Mouse (Mus musculus) skeletal muscle tissue, adult 2 months (tissue): Measurements from ENCODE around the gene Epb41l1.
A peak's percentile ranks its signal among the peaks of the same experiment; 100 is the strongest.

Experiments used
- DNase-seq: peaks from one replicate; pipeline ENCODE4 v3.0.0-alpha.2; 2012; ENCODE audit warnings: low read depth, low spot score

Epb41l1 gene

DNA sequence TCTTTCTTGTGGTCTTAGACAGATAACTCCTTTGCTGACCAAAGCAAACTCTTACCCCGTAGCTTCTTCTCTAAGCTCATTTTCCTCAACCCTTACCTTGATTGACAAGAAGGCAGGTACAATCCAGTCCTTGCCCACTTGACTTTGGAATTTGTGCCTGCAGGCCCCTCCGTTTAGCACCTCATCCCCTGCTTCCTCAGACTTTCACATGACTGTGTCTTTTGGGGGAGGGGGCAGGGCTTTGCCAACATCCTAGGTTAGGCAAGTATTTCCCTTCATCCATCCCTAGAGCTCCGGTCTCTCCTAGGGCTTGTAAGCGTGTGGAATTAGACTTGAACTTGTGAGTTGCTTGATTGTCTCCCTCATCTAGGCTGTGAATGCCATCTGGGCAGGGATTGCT, 3.0 kb downstream of the Epb41l1 start:
- no peak for DNase-seq

DNA sequence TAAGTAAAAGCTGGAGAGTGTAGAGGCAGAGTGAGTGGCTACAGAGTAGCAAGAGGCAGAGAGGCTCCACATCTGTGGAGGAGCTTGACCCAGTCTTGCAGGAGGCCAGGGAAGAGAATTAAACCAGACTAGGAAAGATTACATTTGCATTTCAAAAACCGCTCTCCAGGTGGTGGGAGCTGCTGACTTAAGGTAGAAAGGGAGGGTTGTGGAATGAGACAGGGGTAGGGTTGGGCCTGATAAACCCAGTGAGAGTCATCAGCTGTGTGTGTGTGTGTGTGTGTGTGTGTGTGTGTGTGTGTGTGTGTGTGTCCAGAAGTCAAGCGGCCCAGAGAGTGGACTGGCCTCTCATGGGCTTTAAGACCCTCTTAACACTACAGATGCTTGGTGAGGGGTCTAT, 4.9 kb downstream of the Epb41l1 start:
- no peak for DNase-seq

DNA sequence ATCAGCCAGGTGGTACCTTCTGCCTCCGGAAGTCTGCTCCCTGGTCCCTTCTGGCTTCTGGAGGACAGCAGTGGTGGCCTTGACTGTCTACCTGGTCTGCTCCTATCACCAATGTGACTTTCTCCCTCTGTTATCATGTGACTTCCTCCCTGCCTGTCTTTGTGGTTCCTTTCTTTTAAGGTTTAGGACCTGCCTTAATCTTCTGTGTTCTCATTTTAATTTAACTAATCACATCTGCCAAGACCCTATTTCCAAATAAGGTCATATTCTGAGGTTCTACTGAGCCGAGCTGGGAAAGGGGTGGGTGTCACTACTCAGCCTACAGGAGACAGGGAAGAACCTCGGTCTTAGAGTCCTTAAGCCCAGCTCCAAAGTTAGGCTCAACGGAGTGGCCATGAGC, 5.4 kb downstream of the Epb41l1 start:
- no peak for DNase-seq

DNA sequence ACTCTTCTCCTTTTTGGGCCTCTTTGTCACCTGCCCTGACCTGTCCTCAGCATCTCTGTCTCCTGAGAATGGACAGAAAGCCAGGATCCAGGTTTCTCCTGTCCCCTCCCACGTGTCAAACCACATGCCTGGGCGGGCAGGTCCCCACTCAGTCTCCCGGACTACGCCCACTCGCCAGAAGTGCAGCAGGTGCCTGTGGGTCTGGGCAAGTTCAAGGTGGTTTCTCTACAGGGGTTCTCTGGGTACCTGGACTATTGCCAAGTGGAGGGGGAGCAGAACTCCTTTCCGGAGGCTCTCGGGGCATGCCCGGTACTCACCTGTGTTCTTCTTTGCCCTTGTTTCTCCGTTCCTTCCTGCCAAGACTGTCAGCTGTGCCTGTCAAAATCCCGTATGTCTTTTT, 9.1 kb downstream of the Epb41l1 start:
- no peak for DNase-seq

DNA sequence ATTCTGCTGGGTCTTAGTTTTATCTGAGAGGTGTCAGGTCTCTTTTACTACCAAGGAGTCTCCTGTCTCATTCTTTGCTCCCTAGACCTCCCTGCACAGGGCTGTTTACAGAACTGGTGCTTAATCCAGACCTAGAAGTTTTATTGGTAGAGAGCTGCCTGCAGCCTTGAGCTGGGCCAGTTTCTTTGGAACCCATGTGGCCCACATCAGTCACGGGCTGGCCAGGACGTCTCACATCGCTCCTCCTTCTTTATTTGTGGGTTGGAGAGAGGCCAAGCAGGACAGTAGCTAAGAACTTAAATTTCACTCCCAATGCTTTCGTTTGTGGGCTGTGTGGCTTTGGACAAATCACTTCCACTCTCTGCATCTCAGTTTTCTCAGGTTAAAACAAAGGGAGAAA, 9.6 kb downstream of the Epb41l1 start:
- DNase-seq, result peak; percentile 35

DNA sequence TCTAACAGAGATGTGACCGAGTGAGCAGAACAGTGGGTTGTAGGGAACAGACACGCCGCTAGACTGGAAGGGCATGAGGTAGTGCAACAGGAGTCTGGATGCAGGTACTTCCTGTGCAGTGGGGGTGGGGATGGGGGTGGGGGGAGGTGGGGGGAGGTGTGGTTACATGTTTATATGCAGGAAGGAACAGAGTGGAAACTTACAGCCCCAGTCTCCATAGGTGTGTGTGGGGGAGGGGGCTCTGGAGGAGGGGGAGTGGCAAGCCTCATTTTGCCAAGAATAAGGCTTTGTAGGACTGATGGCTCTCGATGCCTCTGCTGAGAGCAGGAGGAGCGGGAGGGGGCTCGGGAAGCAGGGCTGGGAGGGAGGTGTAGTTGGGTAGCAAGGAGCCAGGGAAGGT, 10.7 kb downstream of the Epb41l1 start:
- no peak for DNase-seq

DNA sequence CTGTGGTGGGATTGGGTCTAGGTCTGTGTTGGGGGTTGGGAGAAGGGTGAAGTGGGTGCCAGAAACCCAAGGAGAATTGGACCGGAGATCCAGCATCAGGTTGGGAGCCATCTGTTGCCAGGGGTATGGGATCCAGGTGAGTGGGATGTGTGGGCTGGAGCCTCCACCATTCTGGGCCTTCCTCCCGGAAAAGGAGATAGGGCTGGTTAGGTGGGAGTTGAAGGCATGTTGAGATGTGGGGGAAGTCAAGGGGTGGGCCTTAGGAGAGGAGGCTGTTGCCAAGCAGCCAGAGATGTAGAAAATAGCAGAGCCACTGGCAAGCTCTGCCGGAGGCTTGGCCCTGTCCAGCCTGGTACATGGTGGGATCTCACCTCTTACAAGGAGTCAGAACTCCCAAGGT, 11.4 kb downstream of the Epb41l1 start:
- DNase-seq, result no peak

DNA sequence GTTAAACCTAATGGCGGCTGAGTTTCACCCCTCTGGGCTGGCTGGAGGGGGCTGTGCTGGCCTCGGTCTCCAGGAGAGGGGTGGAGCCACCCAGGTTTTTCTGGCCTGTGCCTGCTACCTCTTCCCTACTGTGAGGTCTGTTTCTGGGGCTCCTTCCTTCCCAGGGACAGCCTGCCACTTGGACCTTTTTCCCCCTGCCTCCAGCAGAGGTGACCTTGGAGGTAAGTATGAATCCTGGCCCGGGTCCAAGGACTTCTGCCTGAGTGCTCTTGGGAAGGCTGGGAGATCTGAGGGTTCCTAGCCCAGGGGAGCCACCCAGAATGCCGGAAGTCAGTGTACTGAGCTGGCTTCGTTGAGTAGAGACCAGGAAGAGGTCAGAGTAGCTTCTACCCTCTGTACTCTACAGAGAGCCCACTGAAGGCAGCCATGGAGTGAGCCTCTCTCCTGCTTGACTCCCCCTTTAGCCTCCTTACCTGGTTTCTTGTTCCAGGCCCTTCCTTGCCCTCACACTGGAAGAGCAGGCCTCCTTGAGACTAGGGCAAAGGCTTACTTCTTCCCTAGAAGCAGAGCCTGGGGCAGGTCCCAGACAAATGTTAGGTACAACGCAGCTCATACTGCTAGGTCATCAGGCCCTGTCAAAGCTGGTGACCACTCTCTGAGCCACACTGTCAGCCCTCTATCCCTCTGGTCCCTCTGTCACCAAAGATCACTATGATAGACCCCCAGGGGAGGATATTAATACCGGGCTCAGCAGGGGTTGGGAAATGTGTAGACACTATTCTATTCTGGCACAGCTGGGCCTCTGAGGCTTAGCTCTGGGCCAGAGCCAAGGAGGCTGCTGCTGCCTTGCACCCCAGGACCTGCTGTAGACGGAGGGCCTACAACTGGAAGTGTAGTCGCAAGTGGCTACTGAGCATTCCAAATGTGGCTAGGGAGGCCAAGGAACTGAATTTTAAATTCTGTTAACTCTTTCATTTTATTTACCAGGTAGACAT, 12.5 kb downstream of the Epb41l1 start:
- no peak for DNase-seq

DNA sequence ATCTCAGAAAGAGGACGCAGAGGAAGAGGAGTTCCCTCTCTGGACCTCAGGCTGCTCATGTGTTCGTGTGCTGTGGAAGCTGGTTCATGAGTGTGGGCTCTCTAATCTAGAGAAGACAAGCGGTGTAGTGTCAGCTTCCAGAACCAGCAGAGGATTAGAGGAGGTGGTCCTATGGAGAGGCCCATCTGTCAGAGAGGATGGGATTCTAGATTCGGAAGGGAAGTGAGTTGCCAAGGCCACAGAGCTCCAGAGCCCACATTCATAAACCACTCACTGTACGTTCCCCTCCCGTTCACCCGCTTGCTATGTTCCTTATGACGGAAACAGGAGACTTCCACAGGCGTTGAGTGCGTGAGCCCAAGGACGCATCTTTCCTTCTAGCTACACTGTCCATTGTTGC, 16.9 kb downstream of the Epb41l1 start:
- no peak for DNase-seq

DNA sequence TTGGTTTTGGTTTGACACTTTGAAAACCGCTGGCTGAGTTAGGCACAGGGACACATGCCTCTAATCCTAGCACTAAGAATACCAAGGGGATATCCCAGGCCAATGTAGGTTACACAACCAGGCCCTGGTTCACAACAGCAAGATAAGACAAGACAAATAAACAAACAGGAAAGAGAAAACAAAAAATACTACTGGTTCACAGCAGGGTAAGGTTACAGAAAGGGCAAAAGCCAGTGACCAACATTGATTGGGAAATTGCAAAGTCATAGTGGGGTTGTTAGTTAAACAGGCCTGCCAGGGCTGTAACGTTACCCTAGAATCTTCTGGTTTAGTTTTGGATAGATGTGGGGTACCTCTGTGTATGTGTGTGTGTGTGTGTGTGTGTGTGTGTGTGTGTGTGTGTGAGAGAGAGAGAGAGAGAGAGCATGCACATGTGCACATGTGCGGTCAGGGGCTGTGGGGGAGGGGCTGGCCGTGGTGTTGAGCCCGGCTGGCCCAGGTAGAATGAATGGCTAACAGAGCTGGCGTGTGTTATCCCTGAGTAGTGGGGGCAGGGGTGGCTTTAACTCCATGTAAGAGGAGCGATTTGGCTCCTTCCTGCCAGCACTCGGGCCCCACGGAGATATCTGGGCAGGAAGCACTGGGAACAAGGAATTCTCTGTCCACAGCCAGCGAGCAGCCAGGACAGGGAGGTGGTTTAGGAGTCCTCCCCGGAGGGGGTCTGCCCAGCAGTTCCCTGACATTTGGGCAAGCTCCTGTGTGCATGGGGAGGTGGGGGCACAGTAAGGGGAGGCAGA, 19.2 kb downstream of the Epb41l1 start:
- no peak for DNase-seq

DNA sequence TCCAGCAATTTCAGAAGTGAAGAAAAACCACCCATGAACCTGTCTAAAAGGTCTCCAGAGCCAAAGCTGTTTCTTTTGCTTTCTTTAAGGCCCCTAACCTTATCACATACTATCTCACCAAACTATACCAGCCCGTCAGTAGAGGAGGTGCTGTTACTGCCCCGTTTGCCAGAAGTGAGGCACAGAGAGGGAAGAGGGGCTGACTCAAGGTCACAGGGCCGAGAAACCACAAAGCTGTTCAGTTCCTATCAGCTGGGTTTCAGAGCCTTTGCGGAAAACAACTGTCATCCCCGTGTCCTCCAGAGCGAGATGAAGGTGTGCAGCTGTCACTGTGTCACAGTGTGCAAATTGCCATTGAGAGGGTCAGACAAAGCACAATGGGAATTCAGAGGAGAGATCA, 21.2 kb downstream of the Epb41l1 start:
- DNase-seq, result no peak

DNA sequence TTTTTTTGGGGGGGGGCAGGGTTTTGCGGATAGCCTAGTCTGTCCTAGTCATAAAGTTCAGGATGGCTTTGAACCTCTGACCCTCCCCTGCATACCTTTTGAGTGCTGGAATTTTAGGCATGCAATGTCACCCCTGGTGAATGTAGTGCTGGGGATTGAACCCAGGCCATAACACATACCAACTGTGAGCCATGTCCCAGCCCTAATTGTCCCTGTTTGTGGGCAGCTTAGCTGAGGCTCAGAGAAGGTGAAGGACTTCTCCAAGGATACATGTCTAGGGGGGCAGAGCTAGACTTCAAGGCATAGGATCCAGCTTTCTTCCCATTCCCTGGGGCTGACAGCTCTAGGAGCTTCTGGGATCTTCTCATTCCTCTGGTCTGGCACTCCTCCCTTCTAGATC, 22.6 kb downstream of the Epb41l1 start:
- DNase-seq, result no peak

DNA sequence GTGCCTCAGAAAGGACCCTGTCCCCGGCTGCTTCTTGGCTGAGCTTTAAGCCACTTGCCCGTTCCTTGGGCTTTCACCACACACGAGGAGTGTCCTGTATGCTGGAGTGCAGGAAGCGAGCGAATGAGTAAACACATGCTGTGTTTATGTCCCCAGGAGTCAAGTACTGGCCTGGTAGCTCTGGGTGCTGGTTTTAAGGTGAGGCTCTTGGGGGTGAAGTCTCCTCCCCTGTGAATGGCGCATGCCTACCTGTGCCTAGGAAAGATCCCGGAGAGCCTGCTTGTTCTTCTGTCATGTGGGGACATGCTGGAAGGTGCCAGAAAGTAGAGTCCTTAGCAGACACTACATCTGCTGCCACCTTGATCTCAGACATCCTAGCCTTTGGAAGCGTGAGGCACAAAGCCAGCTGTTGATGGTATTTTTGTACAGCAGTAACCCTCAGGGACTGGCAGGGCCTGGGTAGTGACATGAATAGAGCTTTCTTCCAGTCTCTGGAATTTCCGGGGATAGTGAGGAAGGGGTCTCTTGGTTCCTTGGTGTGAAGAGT, 25.9 kb downstream of the Epb41l1 start:
- no peak for DNase-seq

DNA sequence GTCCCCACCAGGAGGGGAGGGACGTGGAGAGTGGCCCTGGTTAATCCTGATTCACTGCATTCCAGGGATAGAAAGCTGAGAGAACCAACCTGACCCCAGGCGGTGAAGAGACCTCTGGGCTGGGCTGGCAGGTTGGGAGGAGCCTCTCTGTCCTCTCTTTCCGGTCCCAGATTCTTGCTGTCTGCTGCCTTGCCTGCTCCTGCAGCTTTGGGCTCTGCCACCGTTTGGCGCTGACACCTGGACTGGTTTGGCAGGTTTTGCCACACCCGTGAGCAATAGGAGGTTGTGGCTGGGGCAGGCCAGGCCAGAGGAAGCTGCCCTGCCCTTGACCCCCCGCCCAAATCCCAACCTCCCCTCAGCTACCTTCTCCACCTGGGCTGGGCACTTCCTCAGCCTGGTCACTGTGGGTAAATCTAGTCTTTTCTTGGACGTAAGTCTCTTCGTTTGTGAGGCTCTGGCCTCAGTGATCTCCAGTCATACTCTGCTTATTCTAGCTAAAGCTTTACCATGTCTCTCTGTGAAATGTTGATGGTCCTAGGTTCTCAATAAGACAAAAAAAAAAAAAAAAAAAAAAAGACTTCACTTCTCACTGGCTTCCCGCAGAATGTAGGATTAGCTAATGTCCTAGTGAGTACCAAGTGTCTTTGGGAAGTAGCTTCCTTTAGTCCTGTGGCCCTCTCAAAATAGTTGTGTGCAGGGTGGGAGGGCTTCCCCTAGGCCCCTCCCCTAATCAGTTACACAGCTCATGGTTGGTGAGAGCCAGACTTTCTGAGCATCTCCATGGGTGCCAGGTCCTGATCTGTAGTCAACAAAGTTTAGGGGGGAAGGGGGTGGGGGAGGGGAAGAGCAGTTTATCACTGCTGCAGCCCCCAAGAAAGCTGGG, 26.9 kb downstream of the Epb41l1 start:
- DNase-seq, result no peak

DNA sequence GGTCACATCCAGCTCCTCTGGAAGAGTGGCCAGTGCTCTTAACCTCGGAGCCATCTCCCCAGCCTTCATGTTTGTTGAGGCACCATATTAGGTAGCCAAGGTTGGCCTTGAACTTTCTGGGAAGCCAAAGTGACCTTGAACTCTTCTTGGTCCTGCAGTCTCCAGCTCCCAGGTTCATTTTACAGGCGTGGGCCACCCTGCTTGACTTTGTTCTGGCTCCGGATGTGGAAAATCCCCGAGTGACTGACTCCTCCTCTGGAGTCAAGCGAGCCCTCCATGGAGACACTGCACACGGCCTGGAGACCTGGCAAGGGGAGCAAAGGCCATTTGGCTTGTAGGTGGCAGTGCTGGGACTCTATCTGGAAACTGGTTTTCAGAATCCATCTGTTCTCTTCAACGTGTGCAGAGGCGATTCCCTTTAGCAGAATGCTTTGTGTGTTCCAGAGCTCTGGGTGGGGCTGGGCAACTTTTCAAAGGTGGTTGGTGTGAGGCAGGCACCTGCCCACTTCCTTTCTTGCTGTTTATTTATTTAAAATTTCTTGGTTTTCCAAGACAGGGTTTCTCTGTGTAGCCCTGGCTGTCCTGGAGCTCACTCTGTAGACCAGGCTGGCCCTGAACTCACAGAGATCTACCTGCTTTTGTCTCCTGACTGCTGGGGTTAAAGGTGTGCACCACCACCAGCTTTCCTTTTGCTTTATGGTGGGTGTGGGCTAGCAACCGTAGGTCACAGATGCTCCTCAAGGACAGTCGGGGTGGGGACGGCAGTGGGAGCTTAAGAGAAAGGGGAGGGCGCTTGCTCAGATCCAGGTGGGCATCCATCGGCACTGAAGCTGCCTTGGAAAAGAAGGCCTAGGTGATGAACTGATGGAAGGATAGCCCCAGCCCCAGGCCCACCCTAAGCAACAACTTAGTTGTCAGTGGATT, 30.8 kb downstream of the Epb41l1 start:
- no peak for DNase-seq

DNA sequence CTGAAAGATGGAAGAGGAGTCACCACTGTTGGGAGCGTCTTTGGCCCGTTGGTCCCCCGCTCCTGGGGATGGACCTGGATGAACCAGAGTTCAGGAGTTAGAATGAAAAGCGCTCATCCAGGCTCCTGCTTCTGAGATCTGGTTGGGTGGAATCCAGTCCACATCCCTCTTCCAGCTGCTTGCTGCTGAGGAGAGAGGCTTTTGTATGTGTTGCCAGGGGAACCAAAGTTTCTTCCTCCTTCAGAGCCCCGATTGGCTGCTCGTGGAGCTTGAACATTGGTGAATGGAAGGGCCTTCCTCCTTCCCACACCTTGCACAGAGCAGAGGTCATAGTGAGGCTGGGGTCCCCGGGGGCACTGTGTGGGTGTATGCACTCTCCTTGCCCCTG, 31.4 kb downstream of the Epb41l1 start:
- DNase-seq, result no peak

DNA sequence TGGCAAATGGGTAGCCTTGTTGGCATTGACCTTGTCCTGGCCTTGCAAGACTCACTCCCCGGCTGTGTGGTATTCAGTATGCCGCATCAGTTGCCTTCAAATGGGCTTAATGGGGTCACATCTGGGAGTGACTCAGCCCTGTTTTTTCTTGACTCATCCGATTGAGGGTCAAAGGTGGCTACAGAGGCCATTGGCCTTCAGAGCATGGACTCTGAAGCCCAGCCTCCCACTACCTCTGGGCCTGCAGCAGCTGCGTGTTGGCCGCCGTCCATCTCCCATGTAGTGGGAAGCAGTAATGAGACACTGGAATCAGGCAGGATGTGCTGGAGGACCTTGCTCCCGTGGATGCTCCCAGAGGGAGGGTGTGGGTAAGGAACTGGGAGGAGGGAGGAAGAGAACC, 33.1 kb downstream of the Epb41l1 start:
- DNase-seq, result peak; percentile 65

DNA sequence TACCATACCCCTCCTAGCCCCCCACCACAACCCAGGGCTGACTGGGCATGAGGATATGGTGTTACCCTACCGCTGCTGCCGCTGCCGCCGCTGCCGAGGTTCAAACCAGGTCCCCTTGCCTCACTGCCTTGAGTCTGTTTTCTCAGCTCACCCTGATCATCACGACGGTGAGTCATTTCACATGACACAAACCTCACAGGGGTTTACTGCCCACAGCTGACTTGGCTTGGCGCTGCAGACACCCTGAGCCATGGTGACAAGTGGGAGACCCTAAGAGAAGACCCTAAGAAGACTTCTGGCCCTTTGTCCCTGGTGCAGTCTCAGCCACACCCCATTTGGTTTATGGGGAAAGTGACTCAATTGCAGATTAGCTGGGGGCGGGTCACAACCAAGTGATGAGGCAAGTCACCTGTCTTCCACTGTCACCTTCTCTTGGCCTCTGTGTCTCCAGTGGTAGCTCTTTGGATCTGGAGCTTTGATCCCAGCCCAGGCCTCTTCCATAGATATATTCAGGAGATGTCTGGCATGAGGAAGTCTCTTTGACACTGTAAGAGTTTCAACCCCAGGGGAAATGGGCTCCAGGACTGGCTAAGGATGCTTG, 34.9 kb downstream of the Epb41l1 start:
- DNase-seq, result no peak

DNA sequence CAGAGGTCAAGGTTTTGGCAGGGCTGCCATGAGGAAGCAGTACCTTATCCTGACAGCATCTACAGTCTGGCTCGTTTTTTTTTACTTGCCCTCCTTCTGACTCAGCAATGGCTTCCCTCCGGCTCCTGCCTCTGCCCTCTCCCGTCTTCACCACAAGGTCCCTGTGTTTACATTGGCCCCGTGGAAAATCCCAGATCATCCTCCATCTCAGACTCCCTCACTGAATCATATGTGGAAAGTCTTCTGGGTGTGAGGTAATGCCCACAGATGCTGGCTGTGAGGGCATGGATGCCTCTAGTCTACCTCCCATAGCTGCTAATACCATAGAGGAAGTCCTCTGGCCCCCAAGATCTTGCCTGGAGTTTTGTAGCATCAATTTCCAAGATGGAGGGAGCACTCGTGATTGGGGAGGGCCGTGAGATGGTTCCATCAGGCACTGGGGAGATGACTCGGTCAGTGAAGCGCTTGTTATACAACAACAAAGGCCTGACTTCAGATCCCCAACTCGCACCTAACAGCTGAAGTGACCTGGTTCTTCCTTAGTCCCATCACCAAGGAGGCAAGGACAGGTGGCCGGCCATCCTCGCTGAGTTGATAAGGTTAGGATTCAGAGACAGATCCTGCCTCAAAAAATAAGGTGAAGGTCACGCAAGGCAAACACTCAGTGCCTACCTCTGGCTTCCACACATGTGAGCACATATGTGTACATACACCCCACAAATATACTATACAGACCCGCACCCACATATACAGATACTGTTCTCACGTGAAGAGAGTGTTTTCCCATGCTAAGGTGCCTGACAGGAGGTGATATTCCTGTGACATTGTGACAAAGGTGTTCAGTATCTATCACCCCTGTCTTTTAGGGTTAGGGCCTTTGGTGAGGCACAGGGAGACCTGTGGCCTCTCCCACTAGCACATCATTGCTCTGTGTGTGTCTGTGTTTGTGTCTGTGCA, 36.0 kb downstream of the Epb41l1 start:
- no peak for DNase-seq
